Mouse (Mus musculus) left cerebral cortex, postnatal 4 days (tissue): Measurements from ENCODE around the gene Sparc. TPM values are rescaled to one million over a fixed set of nuclear protein-coding genes. Genes with fewer than 3 reads are reported as not detected.

Experiments
- DNase-seq: peaks from one replicate; pipeline ENCODE4 v3.0.0-alpha.2; 2022
- intact Hi-C: fragments of 180-260 bp; cut with DNase I; formaldehyde crosslinking; loops from one replicate; pipeline ENCODE4 v1.15.1; 2025
- total RNA-seq, 2 experiments: library from RNA; stranded (reverse); gene quantifications; 2 replicates each; pipeline ENCODE4 v1.2.3; 2021

The Sparc gene
- total RNA-seq, 2 experiments from 2014 or later: 228 to 243 TPM

DNA sequence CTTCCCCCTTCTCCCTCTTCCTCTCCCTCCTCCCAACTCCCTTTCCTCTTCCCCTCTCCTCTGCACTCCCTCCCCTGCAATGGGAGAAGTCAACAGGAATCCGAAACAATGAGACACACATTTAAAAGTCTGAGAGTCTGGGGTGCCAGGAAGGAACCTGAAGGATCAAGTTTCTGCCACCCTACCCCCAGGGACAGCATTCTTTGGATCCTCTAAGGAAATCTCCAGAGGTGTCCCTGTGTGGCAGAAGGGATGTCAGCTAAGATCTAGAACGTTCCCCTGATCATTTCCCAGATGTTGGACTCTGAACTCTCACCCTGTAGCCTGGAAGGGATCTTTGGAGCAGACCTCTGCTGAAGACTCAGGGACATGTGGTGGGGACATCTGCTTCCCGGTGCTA, 12.5 kb downstream of the Sparc start:
- intact Hi-C loops: no loop called here
- DNase-seq: no peak

DNA sequence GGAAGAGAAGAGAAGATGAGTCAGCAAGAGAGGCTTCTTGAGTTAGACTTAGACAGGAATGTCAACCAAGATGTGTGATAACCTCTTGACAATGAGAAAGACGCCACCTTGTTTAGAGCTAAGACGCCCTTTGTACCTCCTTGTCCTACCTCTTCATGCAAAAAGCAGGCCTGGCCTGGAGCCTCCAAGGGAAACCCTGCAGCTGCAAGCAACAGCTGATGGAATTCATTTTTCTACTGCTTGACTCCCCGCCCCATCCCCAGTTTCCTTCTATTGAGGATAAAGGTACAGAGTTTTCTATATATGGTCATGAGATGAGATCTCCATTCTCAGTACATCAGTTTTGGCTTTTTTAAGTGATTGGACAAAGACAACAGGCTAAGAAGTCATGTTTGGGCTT, 13.0 kb downstream of the Sparc start:
- intact Hi-C loops: no loop called here
- no peak for DNase-seq

DNA sequence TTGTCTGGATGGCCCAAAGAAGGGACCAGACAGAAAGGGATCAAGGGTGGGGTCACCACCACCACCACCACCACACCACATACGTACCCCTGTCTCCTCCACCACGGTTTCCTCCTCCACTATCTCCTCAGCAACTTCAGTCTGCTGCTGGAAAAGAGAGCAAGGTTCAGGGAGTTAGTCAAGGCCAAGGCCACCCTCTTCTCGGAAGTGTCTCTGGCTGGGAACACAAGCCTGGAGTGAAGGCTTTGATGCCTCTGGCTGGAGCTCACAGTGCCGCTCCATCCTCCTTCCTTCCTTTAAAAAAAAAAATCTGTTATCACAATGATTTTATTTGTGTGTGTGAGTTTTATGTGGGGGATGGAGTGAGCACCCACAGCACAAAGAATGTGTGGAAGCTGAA, 15.8 kb downstream of the Sparc start:
- no peak for DNase-seq
- intact Hi-C loops: no loop called here

- no peak for DNase-seq
Observed at GRCm38 (mm10) chr11:55405601-55406469, 17.1 kb downstream of the Sparc start.

DNA sequence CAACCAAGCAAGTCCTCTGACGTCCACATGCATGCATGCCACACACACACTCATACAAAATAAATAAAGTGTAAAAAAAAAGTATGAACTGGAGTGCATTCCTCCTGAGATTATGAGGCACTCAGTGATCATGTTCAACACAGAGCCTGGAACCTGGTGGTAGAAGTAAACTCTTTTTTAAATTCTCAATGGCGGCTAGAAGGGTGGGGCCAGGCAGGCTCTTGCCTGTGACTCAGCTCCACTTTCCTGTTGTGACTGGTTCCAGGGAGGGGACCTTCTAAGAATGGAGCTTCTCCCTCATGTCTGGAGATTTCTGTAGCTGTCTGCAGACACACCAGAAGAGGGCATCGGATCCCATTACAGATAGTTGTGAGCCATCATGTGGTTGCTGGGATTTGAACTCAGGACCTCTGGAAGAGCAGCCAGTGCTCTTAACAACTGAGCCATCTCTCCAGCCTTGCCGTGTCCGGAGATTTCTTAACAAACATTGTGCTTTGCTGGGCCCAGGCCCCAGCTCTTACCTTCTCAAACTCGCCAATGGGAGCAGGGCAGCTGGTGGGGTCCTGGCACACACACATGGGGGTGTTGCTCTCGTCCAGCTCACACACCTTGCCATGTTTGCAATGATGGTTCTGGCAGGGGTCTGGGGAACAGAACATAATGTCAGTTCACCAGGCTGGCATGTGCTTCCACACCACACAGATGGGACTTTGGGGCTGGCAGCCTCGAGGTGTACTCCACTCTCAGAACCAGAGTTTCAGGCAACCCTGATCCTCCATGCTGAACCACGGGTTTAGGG, 18.1 kb downstream of the Sparc start:
- no peak for DNase-seq
- intact Hi-C loops: no loop called here

More at GRCm38 (mm10) chr11:55405601-55406469, 17.1 kb downstream of the Sparc start:
- intact Hi-C loops: no loop called here

DNA sequence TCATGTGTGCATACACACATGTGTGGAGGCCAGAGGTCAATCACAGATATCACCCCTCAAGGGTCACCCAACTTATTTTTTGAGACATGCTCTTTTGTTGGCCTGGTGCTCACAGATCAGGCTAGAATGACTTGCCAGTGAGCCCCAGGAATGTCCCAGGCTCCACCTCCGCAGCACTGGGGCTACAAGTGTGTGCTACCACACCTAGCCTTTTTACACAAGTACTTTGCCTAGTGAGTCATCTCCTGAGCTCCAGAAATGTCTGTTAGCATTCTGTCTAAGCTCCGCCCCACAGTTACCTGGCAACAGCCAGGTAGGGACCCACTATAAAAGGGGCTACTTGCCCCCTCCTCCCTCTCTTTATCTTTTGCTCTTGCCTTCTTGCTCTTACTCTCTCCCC, 22.1 kb downstream of the Sparc start:
- intact Hi-C loops: no loop called here
- no peak for DNase-seq

DNA sequence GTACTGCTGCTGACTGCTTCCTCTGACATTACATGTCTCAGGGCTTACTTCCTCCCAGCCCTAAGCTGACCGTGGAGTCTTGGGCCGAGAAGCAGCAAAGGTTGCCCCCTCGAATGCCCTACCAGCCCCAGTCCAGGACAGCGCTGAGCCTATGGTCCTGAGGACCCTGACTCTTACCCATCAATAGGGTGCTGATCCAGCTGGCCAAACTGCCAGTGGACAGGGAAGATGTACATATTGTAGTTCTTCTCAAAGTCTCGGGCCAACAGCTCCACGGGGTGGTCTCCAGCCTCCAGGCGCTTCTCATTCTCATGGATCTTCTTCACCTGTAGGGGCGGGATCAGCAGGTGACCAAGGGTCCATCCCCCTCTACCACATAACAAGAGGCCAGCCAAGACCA, 24.6 kb downstream of the Sparc start:
- intact Hi-C loops: no loop called here
- no peak for DNase-seq

DNA sequence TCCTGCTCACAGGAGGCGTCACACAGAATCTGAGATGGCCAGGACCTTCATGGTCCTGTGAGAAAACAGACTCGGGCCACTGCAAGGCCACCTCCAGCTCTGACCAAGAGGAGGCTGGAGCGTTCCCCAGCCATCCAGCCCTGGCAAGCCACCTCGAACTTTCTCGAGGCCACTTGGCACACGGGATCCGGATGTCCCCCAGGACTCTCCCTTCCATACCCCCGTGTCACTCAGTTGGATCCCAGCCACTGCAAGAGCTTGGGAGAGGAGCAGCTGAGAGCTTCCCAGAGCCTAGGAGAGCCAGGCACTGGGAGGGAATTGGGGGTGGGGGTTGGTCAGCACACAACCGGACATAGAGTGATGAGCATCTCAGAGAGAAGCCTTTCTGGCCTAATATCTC, 25.5 kb downstream of the Sparc start:
- intact Hi-C loops: no loop called here
- peak; percentile 43 for DNase-seq

- no peak for DNase-seq
- intact Hi-C loops: no loop called here
Observed at GRCm38 (mm10) chr11:55397036-55397435, 25.9 kb downstream of the Sparc start.

DNA sequence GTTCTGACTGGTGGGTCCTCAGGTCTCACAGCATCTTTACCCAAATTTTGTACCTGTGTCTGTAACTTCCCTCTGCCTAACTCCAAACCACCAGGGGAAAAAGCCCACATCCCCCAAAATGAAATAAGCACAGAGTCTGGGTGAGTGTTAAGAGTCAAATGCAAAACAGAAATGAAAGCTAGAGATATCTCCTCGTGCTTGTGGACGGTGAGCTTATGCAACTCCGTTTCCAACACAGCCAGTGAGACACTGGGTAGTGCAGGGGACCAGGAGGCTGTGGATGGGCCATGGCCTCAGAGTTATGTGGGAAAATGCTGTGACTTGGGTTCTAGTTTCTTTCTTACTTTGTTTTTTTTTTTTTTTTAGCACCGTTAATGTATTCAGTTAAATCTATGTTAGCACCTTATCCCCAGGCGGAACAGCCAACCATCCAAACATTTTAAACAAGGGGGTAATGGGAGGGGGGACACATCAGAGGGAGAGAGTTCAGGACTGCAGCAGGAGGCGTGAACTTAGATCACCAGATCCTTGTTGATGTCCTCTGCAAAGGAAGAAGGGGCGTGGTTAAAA, 27.8 kb downstream of the Sparc start:
- DNase-seq: no peak
- intact Hi-C loops: no loop called here

GRCm38 (mm10) chr11:55394592-55394991, 28.4 kb downstream of the Sparc start:
- no peak for DNase-seq
- intact Hi-C loops: no loop called here

DNA sequence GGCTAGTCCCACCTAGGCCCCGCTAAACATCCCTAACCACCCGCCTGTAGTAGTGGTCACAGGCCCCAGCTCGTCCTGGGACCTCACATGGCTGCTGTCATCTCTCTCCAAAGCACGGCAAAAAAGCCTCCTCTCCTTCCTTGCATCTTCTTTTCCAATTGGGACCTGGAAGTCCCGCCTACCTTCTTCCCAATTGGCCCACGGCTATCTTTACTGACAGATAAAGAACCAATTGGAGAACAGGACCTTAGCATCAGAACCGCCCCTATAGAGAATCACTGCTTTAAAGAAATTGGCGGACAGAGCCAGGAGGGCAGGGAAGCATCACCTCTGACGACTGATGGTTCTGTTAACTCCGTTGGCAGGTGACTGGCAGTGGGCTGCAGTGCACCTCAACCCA, 30.5 kb downstream of the Sparc start:
- peak; percentile 33 for DNase-seq
- intact Hi-C loops: no loop called here

DNA sequence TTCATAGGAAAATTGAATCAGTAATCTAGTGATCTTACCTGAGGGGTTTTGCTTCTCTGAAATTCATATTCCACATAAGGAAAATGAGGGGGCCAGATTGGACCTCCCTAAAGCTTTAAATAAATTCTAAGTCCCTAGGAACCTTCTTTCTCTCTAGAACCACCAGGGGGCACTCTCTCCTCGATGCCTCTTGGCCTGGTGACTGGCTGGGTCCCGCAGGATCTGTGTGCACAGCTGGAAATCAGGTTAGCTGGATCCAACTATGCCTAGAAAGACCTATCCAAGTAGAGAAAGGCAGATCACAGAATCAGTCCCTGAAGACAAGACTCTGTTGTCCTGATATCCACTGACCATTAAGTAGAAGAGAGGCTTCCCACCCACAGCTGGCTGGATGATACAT, 33.2 kb downstream of the Sparc start:
- DNase-seq: peak; percentile 52
- intact Hi-C loops: loop anchor here (2.0 kb wide), 1 partner anchor 57 kb away; no protein-coding TSS in a partner anchor

DNA sequence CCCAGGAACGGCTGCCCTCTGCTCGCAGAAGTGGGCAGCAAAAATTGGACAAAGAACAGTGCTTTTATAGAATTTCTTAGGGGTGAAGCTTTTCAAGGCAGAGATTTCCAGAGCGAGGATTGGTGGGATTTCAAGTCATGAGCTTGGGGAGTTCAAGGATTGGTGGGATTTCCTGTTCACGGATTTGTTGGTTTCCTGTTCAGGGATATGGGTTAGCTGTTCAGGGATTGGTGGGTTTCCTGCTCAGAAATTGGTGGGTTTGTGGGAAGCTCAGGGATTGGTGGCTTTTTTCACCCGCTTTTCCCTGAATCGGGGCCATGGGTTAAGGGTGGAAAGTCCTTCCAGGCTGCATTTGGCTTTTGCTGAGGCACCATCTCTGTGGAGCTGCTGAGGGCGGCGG, 35.4 kb downstream of the Sparc start:
- no peak for DNase-seq
- intact Hi-C loops: loop anchor here (2.0 kb wide), 1 partner anchor 183 kb away; the partner anchor contains the start of gene Slc36a1

DNA sequence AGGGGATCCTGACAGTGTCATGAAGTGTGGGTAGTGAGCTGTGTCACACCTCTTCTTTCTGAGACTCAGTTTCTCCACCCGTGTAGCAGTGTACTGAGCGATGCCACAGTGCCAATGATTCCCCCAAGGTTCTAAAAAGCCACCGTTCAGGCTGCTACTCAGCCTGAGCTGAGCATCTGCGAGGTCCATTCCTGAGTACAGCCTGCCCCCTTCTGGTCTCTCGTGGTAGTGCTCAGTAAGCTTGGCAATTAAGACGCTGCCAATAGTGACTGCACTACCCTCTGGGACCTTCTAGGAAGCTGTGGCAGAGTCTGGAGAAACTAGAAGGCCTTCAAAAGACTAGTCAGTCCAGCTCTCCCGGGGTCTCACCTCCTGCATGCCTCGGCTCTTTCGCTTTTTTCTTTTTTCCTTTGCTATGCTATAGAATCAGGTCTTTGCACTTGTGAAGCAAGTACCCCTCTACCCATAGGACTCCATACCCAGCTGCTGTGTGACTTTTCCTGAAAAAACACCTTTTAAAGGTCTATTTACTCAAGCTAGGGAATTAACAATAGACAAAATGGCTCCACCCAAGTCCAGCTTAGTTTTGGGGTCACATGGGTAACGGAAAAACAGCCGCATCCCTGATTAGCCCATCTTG, 36.4 kb downstream of the Sparc start:
- intact Hi-C loops: loop anchor here (2.0 kb wide), 1 partner anchor 182 kb away; the partner anchor contains the start of gene Slc36a1

DNA sequence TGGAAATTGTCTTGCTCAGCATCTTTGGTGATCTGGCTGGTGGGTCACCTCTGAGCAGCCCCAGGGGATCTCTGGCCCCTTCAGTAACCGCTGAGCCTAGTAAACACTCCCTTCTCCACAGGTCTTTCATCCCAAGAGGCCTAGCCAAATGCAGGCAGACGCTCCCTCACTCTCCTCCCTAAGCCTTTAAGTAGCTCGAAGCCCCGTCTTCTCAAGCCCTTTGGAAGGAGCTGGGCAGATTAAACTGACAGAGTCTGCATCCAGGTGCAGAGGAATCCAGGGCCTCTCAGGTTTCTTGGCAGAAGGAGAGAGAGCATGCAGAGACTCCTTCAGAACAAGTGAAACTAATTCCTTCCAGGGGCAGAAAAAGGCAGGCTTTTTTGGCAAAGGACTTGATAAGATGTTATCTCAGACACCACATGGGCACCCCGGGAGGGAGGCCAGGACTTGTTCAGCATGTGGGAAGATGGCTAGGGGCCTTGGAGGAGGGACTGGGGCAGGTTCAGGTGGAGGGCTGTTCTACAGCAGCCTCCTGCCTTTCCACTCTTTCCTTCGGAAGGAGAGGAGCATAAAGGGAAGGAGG, 39.4 kb downstream of the Sparc start:
- intact Hi-C loops: no loop called here
- DNase-seq: no peak

More for the DNA sequence above, 36.4 kb downstream of the Sparc start:
- peak; percentile 92 for DNase-seq

GRCm38 (mm10) chr11:55380908-55381307, 42.1 kb downstream of the Sparc start:
- DNase-seq: no peak
- intact Hi-C loops: no loop called here

DNA sequence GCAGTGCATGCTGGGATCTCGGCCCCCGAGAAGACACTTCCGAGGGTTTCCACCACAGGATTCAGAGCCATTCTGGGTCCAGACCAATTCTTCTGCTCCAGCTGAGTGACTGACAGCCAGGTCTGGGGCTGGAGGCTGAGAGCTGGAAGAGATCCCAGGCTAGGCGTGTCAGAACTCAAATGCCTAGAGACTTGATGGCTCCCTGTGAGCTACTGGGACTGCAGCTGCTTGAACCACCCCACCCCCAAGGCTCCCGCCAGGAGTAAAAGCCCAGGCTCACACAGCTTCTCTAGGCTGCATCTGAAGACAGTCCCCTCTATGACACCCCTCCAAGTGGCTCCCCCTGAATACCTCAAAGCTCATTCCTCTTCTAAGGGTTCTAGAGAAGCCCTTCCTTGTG, 44.6 kb downstream of the Sparc start:
- DNase-seq: peak; percentile 77
- intact Hi-C loops: no loop called here

- intact Hi-C loops: no loop called here
- DNase-seq: no peak
Observed at GRCm38 (mm10) chr11:55373838-55374237, 49.1 kb downstream of the Sparc start.

DNA sequence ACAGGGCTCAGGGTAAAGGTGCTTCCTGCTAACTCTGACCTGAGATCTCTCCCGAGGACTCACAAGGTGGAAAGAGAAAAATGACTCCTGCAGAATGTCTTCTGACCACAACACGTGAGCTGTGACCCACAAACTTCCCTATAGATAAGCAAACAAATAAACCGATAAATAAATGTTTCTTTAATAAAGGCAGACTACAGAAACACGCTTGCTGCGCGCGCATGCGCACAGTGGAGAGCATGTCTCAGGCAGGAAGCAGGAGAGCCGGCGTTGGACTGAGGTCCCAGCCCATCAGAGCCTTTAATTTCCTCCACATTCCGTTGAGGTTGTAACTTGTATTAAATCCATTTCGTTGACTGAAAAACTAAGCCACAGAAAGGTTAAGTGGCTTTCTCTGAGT, 49.6 kb downstream of the Sparc start:
- intact Hi-C loops: no loop called here
- no peak for DNase-seq
